Mouse (Mus musculus) ES-E14 (cell line): ENCODE measurements around the gene Emilin2.

Experiments
- CHD2 ChIP-seq: IDR thresholded peaks from 2 replicates; pipeline ENCODE4 v1.6.1; 2014; ENCODE audit warnings: mild to moderate bottlenecking, low read depth, low read length, inconsistent platforms
- HCFC1 ChIP-seq: IDR thresholded peaks from 2 replicates; pipeline ENCODE4 v1.6.1; 2012; ENCODE audit warnings: low read length, inconsistent platforms, borderline replicate concordance; ENCODE audit not compliant: insufficient read depth
- MAFK ChIP-seq: IDR thresholded peaks from 2 replicates; pipeline ENCODE4 v1.6.1; 2014; ENCODE audit warnings: mild to moderate bottlenecking, low read depth, low read length, inconsistent platforms; ENCODE audit not compliant: insufficient read depth
- ZC3H11A ChIP-seq: IDR thresholded peaks from 2 replicates; pipeline ENCODE4 v1.6.1; 2012; ENCODE audit warnings: low read depth, mild to moderate bottlenecking, inconsistent platforms, low read length, borderline replicate concordance

- no peak for TF ChIP-seq ZC3H11A
- no peak for TF ChIP-seq HCFC1
- no peak for TF ChIP-seq MAFK
- TF ChIP-seq CHD2, result no peak
Measured at GRCm38 (mm10) chr17:71208921-71209320, 102.9 kb downstream of the Emilin2 start.
